Mouse (Mus musculus) forebrain, embryonic 13.5 days (tissue): ENCODE data around the gene Cyp27a1. TPM values are rescaled to one million over a fixed set of nuclear protein-coding genes. Genes with fewer than 3 reads are reported as not detected.
A peak's percentile ranks its signal among the peaks of the same experiment; 100 is the strongest.

Experiments used
- ATAC-seq: fragments of 200-750 bp; cut with Nextera tagmentation; 2 replicates; pipeline ENCODE4 v1.8.0; 2017
- H3K27ac ChIP-seq: fragments of 300-500 bp; sonication (generic); 2 replicates; pipeline ENCODE4 v1.5.1; 2015; ENCODE audit warnings: inconsistent platforms, mild to moderate bottlenecking, moderate library complexity
- H3K27me3 ChIP-seq: fragments of 300-500 bp; sonication (generic); 2 replicates; pipeline ENCODE4 v1.6.1; 2015; ENCODE audit warnings: mild to moderate bottlenecking, inconsistent platforms
- H3K36me3 ChIP-seq: fragments of 300-500 bp; sonication (generic); 2 replicates; pipeline ENCODE4 v1.6.1; 2015; ENCODE audit warnings: mild to moderate bottlenecking, inconsistent platforms; ENCODE audit not compliant: poor library complexity, severe bottlenecking
- H3K4me1 ChIP-seq: fragments of 300-500 bp; sonication (generic); 2 replicates; pipeline ENCODE4 v1.6.1; 2015; ENCODE audit warnings: inconsistent platforms
- H3K4me2 ChIP-seq: fragments of 300-500 bp; sonication (generic); 2 replicates; pipeline ENCODE4 v1.6.1; 2015; ENCODE audit warnings: inconsistent platforms, mild to moderate bottlenecking, moderate library complexity
- H3K4me3 ChIP-seq: fragments of 300-500 bp; sonication (generic); 2 replicates; pipeline ENCODE4 v1.5.1; 2015; ENCODE audit warnings: mild to moderate bottlenecking, inconsistent platforms
- H3K9ac ChIP-seq: fragments of 300-500 bp; sonication (generic); 2 replicates; pipeline ENCODE4 v1.6.1; 2015; ENCODE audit warnings: mild to moderate bottlenecking, inconsistent platforms
- H3K9me3 ChIP-seq: fragments of 300-500 bp; sonication (generic); replicated peaks from 2 replicates; pipeline ENCODE4 v1.6.1; 2016; ENCODE audit warnings: inconsistent platforms
- WGBS: fragments of 180-500 bp; shearing (Covaris S2); methylation state at CpG from one replicate; pipeline ENCODE4 v1.1.7; 2015; 5-methylcytosine and 5-hydroxymethylcytosine counted together
- polyA plus RNA-seq: library from polyadenylated mRNA; unstranded; fragments of >200 nt; fragmentation: Nextera tagmentation; extraction: Ambion mirVana; gene quantifications from 2 replicates; pipeline ENCODE4 v1.2.1, GENCODE M21; 2015

Cyp27a1 gene
- polyA plus RNA-seq, 1 experiment from 2014 or later, result 0.81 TPM

DNA sequence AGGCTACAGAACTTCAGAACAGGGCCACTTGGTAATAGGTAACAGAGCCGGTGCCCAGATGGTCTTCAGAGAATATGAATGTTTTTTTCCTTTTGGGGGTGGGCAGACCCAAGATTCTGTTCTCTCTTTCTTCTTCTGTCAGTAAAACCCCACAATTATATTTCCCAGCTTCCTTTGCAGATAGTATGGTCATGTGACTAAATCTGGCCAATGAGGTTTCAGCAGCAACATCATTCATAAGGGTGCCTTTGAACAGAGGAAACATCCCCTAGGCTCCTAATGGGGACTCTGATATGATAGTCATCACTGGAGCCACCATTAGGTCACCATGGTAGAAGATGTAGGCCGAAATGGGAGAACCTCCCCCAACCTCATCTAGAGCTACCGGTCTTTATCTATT is 39.5 kb downstream of the Cyp27a1 start:
- over 99% methylated on average over 3 of the region's 3 CpGs for WGBS
- ATAC-seq, result no peak
- H3K27ac ChIP-seq, result no peak overlapping the region

DNA sequence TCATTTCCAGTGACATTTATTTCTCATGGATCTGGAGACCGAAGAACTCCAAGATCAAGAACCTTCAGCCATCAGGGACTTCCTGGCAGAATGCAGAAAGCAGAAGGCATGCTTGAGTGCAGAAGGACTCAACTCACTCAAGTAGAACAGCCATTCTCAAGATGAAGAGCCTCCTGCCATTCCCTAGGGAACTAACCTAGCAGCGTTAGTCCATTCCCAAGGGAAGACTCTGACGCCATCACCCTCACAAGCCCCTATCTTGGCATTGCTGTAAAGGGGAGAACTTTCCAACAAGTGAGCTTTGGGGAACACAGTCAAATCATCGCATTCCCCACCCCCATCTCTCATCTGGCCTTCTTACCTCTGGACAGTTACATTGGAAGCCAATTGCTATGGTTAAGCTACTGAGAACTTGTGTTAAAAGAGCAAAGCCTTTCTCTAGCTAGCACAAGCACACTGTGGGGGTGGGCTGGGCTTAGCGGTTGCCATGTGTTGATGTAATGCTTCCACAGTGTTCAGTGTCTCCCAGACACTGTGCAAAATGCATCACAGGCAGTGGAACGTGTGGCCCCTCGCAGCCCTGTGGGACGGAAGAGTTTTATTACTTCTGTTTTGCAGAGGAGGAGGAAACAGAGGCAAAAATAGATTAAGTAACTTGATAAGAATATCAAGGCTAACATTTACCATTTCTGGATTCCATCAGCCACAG is 40.0 kb downstream of the Cyp27a1 start:
- Histone ChIP-seq H3K4me3 (no peak overlapping the region), H3K27ac (no peak overlapping the region), H3K9me3 (no peaks in the 10 kb centered on the region), H3K4me1 (peaks cover 4% of the 10 kb centered on the region; the same call in 1 of the 2 replicates), H3K36me3 (no peaks in the 10 kb centered on the region), H3K4me2 (no peak overlapping the region), H3K27me3 (peaks cover 16% of the 10 kb centered on the region), H3K9ac (no peak overlapping the region)
- 92% methylated on average over 8 of the region's 8 CpGs for WGBS
- no peak for ATAC-seq

More for the DNA sequence above, 39.5 kb downstream of the Cyp27a1 start:
- no peaks in the 10 kb centered on the region for H3K9me3 ChIP-seq
- H3K27me3 ChIP-seq, result peaks cover 19% of the 10 kb centered on the region
- no peak overlapping the region for H3K4me2 ChIP-seq
- no peak overlapping the region for H3K9ac ChIP-seq
- no peaks in the 10 kb centered on the region for H3K36me3 ChIP-seq
- H3K4me1 ChIP-seq, result peaks cover 5% of the 10 kb centered on the region; the same call in 1 of the 2 replicates
- H3K4me3 ChIP-seq, result no peak overlapping the region

DNA sequence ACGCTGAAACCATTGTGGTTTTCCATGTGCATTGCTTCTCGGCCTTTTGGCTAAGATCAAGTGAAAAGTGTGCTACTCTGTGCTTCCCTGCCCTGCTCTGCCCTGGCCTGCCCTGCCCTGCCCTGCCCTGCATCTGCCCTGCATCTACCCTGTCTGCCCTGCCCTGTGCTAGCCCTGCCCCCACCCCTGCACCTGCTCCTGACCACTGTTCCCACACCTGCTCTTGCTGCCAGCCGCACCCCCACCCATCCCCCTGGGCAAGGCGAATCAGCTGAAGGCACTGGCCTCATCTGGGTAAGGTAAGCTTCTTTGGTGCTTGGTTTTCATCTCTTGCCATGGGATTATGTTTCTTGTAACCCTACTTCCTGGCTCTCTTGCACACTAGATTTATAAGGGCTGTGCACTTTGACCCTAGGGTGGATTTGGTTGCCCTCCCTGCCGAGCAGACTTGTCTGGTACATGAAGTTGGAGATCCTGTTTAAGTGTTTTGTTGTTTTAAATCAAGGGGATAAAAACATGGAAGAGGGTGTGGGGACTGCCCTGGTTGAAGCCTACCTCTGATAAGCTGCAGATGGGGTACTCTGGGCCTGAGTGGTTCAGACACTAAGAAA is 40.9 kb downstream of the Cyp27a1 start:
- WGBS, result 78% methylated on average over 5 of the region's 5 CpGs
- ATAC-seq, result no peak

DNA sequence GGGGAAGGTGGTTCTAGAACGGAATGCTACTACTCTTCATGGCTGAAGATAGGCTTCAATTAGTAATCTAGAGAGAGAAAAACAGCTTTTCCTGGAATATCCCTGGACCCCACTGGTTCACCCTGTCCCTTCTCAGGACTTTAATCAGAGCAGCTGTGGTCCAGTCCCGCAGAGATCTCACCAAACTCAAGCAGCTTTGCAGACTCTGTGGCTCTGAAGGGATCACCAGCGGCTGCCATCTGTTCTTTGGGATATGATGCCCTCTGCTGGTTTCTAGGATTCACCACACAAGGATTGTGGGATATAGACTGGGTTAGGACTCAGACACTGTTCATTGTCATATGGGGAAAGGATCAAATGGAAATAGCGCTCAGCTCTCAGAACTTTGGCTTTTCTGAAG is 46.4 kb downstream of the Cyp27a1 start:
- H3K9ac ChIP-seq, result no peak overlapping the region
- 32% methylated on average over 4 of the region's 4 CpGs for WGBS
- ATAC-seq, result no peak

More for the DNA sequence above, 40.9 kb downstream of the Cyp27a1 start:
- peaks cover 12% of the 10 kb centered on the region for H3K27me3 ChIP-seq
- H3K27ac ChIP-seq, result no peak overlapping the region
- no peak overlapping the region for H3K9ac ChIP-seq
- no peaks in the 10 kb centered on the region for H3K36me3 ChIP-seq
- H3K4me3 ChIP-seq, result no peak overlapping the region
- no peaks in the 10 kb centered on the region for H3K4me1 ChIP-seq
- no peak overlapping the region for H3K4me2 ChIP-seq
- no peaks in the 10 kb centered on the region for H3K9me3 ChIP-seq

GRCm38 (mm10) chr1:74763081-74763480 is 49.7 kb downstream of the Cyp27a1 start:
- Histone ChIP-seq H3K36me3 (no peaks in the 10 kb centered on the region), H3K4me1 (no peaks in the 10 kb centered on the region), H3K27ac (no peak overlapping the region), H3K9me3 (no peaks in the 10 kb centered on the region), H3K27me3 (peaks cover 53% of the 10 kb centered on the region), H3K4me2 (no peak overlapping the region), H3K4me3 (no peak overlapping the region), H3K9ac (no peak overlapping the region)
- 4% methylated on average over 6 of the region's 6 CpGs for WGBS
- ATAC-seq, result no peak

More for the DNA sequence above, 46.4 kb downstream of the Cyp27a1 start:
- Histone ChIP-seq H3K4me2 (no peak overlapping the region), H3K27me3 (peaks cover 25% of the 10 kb centered on the region), H3K9me3 (no peaks in the 10 kb centered on the region), H3K36me3 (no peaks in the 10 kb centered on the region), H3K4me3 (no peak overlapping the region), H3K27ac (no peak overlapping the region), H3K4me1 (no peaks in the 10 kb centered on the region)

- Histone ChIP-seq H3K36me3 (no peaks in the 10 kb centered on the region), H3K27me3 (peaks cover 98% of the 10 kb centered on the region), H3K27ac (no peak overlapping the region), H3K4me3 (peak overlapping the region; percentile 45), H3K9ac (peak overlapping the region; percentile 50; the same call in 1 of the 2 replicates), H3K9me3 (no peaks in the 10 kb centered on the region), H3K4me1 (peaks cover 28% of the 10 kb centered on the region), H3K4me2 (peak overlapping the region; percentile 83)
- ATAC-seq, result no peak
- under 1% methylated on average over 35 of the region's 35 CpGs for WGBS
Measured at GRCm38 (mm10) chr1:74770727-74771466, 57.5 kb downstream of the Cyp27a1 start.

DNA sequence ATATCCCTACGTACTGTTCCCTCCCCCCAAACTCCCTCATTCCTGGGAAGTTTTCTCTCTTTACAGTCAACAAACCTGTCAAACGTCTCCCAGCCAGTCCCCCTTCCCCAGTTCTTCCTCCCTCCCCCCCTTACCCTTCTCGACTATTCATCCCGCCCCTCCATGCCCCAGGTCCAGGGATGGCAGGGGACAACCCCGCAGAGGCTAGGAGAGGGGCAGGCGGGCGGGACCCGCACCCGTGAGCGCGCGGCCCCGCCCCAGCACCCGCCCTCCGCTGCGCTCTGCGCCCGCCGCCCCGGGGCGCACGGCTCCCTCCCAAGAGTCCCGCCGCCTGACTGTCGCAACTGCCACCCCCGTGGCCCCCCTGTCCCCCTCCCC is 58.1 kb downstream of the Cyp27a1 start:
- Histone ChIP-seq H3K36me3 (no peaks in the 10 kb centered on the region), H3K27ac (no peak overlapping the region), H3K9me3 (no peaks in the 10 kb centered on the region), H3K4me2 (peak overlapping the region; percentile 83), H3K4me1 (peaks cover 28% of the 10 kb centered on the region), H3K4me3 (peak overlapping the region; percentile 45), H3K27me3 (peaks cover 98% of the 10 kb centered on the region), H3K9ac (peak overlapping the region; percentile 50)
- ATAC-seq, result peak; percentile 46
- 0% methylated on average over 15 of the region's 26 CpGs for WGBS

DNA sequence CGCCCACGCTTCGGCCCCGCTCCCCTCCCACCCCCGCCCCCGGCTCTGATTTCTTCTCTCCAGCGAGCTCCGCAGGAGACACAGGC is 58.3 kb downstream of the Cyp27a1 start, which contains the start of gene Wnt6:
Gene Wnt6 (plus strand): TSS at position 48 of the 86 bp plus-strand sequence.
- no peak for ATAC-seq
- Histone ChIP-seq H3K4me1 (peaks cover 28% of the 10 kb centered on the region), H3K9ac (peak within 1 kb of the TSS; percentile 50), H3K36me3 (no peaks in the 10 kb centered on the region), H3K9me3 (no peaks in the 10 kb centered on the region), H3K4me3 (peak within 1 kb of the TSS; percentile 45), H3K27me3 (peaks cover 98% of the 10 kb centered on the region), H3K4me2 (peak within 1 kb of the TSS; percentile 83), H3K27ac (no peak within 1 kb of the TSS)
- no CpG with 5 or more reads among the region's 8 CpGs for WGBS

DNA sequence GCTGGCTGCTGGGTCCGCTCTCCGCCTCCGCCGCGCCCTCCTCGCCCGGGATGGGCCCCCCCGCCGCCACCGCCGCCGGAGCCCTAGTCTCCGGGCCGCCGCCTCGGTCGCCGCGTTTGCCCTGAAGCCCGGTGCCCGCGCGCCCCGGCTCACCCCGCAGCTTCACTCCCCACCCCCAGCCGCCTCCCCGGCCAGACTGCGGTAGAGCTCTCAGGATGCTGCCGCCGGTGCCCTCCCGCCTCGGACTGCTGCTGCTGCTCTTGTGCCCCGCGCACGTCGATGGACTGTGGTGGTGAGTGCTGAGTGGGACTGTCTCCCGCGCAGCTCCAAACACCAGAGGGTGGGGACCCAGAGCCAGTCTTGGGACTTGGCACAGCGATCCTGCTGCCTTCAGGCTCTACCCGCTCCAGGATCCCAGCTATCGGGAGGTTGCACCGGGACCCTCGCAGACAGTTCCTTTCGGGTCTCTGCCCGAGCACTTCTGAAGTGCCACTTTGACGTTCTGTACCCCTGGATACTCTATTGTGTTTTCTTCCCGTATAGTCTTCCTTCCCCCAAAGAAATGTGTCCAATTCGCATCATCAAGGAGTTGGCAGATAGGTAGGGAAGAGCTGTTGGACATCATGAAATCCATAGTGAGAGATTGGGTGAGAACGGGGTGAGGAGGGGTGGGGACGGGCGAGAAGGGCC is 58.7 kb downstream of the Cyp27a1 start:
- Histone ChIP-seq H3K9me3 (no peaks in the 10 kb centered on the region), H3K27ac (no peak overlapping the region), H3K27me3 (peaks cover 98% of the 10 kb centered on the region), H3K4me1 (peaks cover 28% of the 10 kb centered on the region), H3K4me3 (peak overlapping the region; percentile 45), H3K9ac (peak overlapping the region; percentile 50), H3K36me3 (no peaks in the 10 kb centered on the region), H3K4me2 (peak overlapping the region; percentile 83)
- ATAC-seq, result peak; percentile 20; the same call in 1 of the 2 replicates
- under 1% methylated on average over 35 of the region's 51 CpGs for WGBS

DNA sequence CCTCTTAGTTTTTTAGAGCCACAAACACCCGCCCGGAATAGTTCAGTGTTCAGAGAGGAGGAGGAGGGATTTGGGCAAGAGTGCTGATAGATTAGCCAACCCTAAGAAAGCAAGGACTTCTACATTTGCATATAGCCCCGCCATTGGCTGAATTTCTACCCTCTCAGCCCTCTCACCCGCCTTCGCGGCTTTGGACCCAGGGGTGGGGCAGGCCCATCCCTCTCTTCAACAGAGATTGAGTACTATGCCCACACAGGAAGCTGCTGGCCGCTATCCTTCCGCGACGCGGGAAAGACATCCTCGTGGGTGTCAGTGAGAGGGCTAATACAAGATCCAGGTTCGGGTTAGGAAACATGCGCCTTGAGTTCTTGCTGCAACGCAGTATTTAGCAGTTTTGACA is 59.8 kb downstream of the Cyp27a1 start:
- no peak overlapping the region for H3K9ac ChIP-seq
- peak overlapping the region; percentile 45 for H3K4me3 ChIP-seq
- no peak overlapping the region for H3K27ac ChIP-seq
- peaks cover 28% of the 10 kb centered on the region for H3K4me1 ChIP-seq
- ATAC-seq, result peak; percentile 84
- H3K4me2 ChIP-seq, result peak overlapping the region; percentile 83
- H3K9me3 ChIP-seq, result no peaks in the 10 kb centered on the region
- no peaks in the 10 kb centered on the region for H3K36me3 ChIP-seq
- under 1% methylated on average over 15 of the region's 15 CpGs for WGBS
- H3K27me3 ChIP-seq, result peaks cover 99% of the 10 kb centered on the region

DNA sequence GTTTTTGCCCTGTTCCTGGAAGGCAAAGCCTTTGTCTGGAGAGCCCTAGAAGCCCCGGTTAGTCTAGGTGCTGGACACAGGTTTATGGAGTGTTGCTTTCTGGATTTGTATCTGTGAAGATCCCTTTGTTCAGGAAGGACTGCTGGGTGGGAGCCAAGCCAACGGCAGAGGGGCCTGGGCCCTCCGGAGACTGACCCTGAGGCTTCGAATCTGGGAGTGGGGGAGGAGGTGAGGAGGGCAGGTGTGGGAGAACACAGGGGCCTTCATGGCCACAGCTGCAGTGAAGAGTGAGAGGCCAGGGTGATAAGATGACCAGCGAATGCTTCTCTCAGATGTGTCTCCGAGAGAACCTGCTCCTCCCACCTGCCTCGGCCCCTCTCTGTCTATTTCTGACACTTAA is 60.7 kb downstream of the Cyp27a1 start:
- 13% methylated on average over 7 of the region's 7 CpGs for WGBS
- H3K36me3 ChIP-seq, result no peaks in the 10 kb centered on the region
- H3K27ac ChIP-seq, result no peak overlapping the region
- H3K27me3 ChIP-seq, result peaks cover 100% of the 10 kb centered on the region
- H3K4me2 ChIP-seq, result no peak overlapping the region
- peaks cover 28% of the 10 kb centered on the region for H3K4me1 ChIP-seq
- H3K9ac ChIP-seq, result no peak overlapping the region
- no peaks in the 10 kb centered on the region for H3K9me3 ChIP-seq
- H3K4me3 ChIP-seq, result no peak overlapping the region
- no peak for ATAC-seq

- no peak for ATAC-seq
- Histone ChIP-seq H3K4me1 (peaks cover 25% of the 10 kb centered on the region), H3K9me3 (no peaks in the 10 kb centered on the region), H3K4me2 (no peak overlapping the region), H3K4me3 (no peak overlapping the region), H3K9ac (no peak overlapping the region), H3K27me3 (peaks cover 96% of the 10 kb centered on the region), H3K36me3 (no peaks in the 10 kb centered on the region), H3K27ac (no peak overlapping the region)
- WGBS, result 4% methylated on average over 5 of the region's 5 CpGs
Measured at GRCm38 (mm10) chr1:74775816-74776215, 62.4 kb downstream of the Cyp27a1 start.
